Mouse (Mus musculus) forebrain, postnatal 0 days (tissue): Measurements from ENCODE around the gene Lrrc30. TPM values are rescaled to one million over a fixed set of nuclear protein-coding genes. Genes with fewer than 3 reads are reported as not detected.

Experiments used
- ATAC-seq: fragments of 200-750 bp; cut with Nextera tagmentation; 2 replicates; pipeline ENCODE4 v1.8.0; 2017; ENCODE audit warnings: mild to moderate bottlenecking, moderate library complexity
- DNase-seq: peaks from one replicate; pipeline ENCODE4 v3.0.0-alpha.2; 2015
- H3K27ac ChIP-seq: fragments of 300-500 bp; sonication (generic); 2 replicates; pipeline ENCODE4 v1.5.1; 2014; ENCODE audit warnings: low read depth, mild to moderate bottlenecking, antibody characterized with exemption, low read length, moderate library complexity, mixed read lengths
- H3K27me3 ChIP-seq: fragments of 300-500 bp; sonication (generic); 2 replicates; pipeline ENCODE4 v1.6.1; 2014; ENCODE audit warnings: mild to moderate bottlenecking, low read length, mixed read lengths; ENCODE audit not compliant: insufficient read depth
- H3K36me3 ChIP-seq: fragments of 300-500 bp; sonication (generic); 2 replicates; pipeline ENCODE4 v1.6.1; 2014; ENCODE audit warnings: mild to moderate bottlenecking, moderate library complexity; ENCODE audit not compliant: insufficient read depth
- H3K4me1 ChIP-seq: fragments of 300-500 bp; sonication (generic); 2 replicates; pipeline ENCODE4 v1.6.1; 2014; ENCODE audit warnings: antibody characterized with exemption; ENCODE audit not compliant: insufficient read depth
- H3K4me2 ChIP-seq: fragments of 300-500 bp; sonication (generic); 2 replicates; pipeline ENCODE4 v1.6.1; 2014; ENCODE audit warnings: low read depth, mild to moderate bottlenecking, moderate library complexity
- H3K4me3 ChIP-seq: fragments of 300-500 bp; sonication (generic); 2 replicates; pipeline ENCODE4 v1.5.1; 2014; ENCODE audit warnings: low read depth, low read length, mixed read lengths
- H3K9ac ChIP-seq: fragments of 300-500 bp; sonication (generic); 2 replicates; pipeline ENCODE4 v1.6.1; 2014; ENCODE audit warnings: mild to moderate bottlenecking
- H3K9me3 ChIP-seq: fragments of 300-500 bp; sonication (generic); 2 replicates; pipeline ENCODE4 v1.6.1; 2016; ENCODE audit warnings: low read length
- CTCF ChIP-seq: sonication (generic); IDR thresholded peaks from 2 replicates; pipeline ENCODE4 v1.5.1; 2016; ENCODE audit warnings: antibody characterized with exemption, control low read depth, low read depth
- WGBS: fragments of 180-500 bp; shearing (Covaris S2); extraction: QIAGEN DNeasy Blood & Tissue Kit; methylation state at CpG from one replicate; pipeline ENCODE4 v1.1.7; 2014; 5-methylcytosine and 5-hydroxymethylcytosine counted together
- polyA plus RNA-seq: library from polyadenylated mRNA; unstranded; fragments of >200 nt; fragmentation: Nextera tagmentation; extraction: Ambion mirVana; gene quantifications from 2 replicates; pipeline ENCODE4 v1.2.1, GENCODE M21; 2015
- total RNA-seq: library from RNA; depleted of rRNA; stranded (reverse); fragments of >200 nt; gene quantifications from 2 replicates; pipeline ENCODE4 v1.2.3, GENCODE M21; 2014; rRNA removed

Gene Lrrc30
- not detected in 2 replicates for total RNA-seq
- polyA plus RNA-seq = not detected in 2 replicates

- no peak within 1 kb of the TSS for H3K27ac ChIP-seq
- no peak within 1 kb of the TSS for H3K4me2 ChIP-seq
- WGBS = 84% methylated on average over 13 of the region's 13 CpGs
- no peak within 1 kb of the TSS for H3K4me3 ChIP-seq
- no peaks in the 10 kb centered on the region for H3K27me3 ChIP-seq
- no peaks in the 10 kb centered on the region for H3K4me1 ChIP-seq
- no peak within 1 kb of the TSS for H3K9ac ChIP-seq
- no peak for TF ChIP-seq CTCF
- H3K9me3 ChIP-seq = no peaks in the 10 kb centered on the region
- ATAC-seq = no peak
- no peak for DNase-seq
- no peaks in the 10 kb centered on the region for H3K36me3 ChIP-seq
Measured at GRCm38 (mm10) chr17:67632676-67633339, at the start of gene Lrrc30. Gene Lrrc30 (minus strand): TSS chr17:67632723.

GRCm38 (mm10) chr17:67681084-67681483 lies 48.6 kb upstream of the Lrrc30 start:
- no peak for ATAC-seq
- Histone ChIP-seq H3K36me3 (no peaks in the 10 kb centered on the region), H3K9ac (no peak overlapping the region), H3K4me2 (no peak overlapping the region), H3K4me3 (no peak overlapping the region), H3K27me3 (no peaks in the 10 kb centered on the region), H3K4me1 (no peaks in the 10 kb centered on the region), H3K9me3 (no peaks in the 10 kb centered on the region), H3K27ac (no peak overlapping the region)
- no peak for TF ChIP-seq CTCF
- DNase-seq = no peak
- 78% methylated on average over 6 of the region's 6 CpGs for WGBS

- Histone ChIP-seq H3K27ac (no peak overlapping the region), H3K4me1 (no peaks in the 10 kb centered on the region), H3K4me2 (no peak overlapping the region), H3K27me3 (no peaks in the 10 kb centered on the region), H3K4me3 (no peak overlapping the region), H3K36me3 (no peaks in the 10 kb centered on the region), H3K9ac (no peak overlapping the region), H3K9me3 (no peaks in the 10 kb centered on the region)
- WGBS = 86% methylated on average over 1 of the region's 1 CpGs
- ATAC-seq (no peak), DNase-seq (no peak)
- TF ChIP-seq CTCF = no peak
Measured at GRCm38 (mm10) chr17:67678576-67678975, 46.1 kb upstream of the Lrrc30 start.

DNA sequence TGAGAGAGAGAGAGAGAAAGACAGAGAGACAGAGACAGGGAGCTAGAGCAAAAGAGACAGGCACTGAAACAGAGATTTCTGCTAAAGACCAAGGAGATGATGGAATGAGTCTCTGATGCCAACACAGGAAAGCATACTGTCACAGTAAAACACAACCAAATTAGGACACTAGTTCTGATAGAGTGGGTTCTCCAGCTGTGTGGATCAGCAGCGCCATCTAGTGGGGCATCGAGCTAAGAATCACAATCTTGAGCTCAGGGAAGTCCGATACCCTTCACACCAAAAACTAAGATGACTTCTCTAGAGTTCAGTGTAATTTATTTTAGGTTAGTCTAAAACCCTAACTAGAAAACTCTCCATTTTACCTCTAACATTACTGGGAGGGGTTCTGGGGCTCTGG lies 35.5 kb upstream of the Lrrc30 start:
- no peaks in the 10 kb centered on the region for H3K36me3 ChIP-seq
- peak; percentile 93 for TF ChIP-seq CTCF
- DNase-seq (peak; percentile 88), ATAC-seq (peak; percentile 79)
- H3K27me3 ChIP-seq = no peaks in the 10 kb centered on the region; the same call in 1 of the 2 replicates
- no peaks in the 10 kb centered on the region for H3K9me3 ChIP-seq
- H3K4me2 ChIP-seq = no peak overlapping the region
- H3K27ac ChIP-seq = no peak overlapping the region
- H3K4me3 ChIP-seq = no peak overlapping the region
- H3K4me1 ChIP-seq = no peaks in the 10 kb centered on the region
- no peak overlapping the region for H3K9ac ChIP-seq
- 7% methylated on average over 3 of the region's 3 CpGs for WGBS

- no peak overlapping the region for H3K27ac ChIP-seq
- no peak overlapping the region for H3K4me3 ChIP-seq
- H3K9ac ChIP-seq = no peak overlapping the region
- H3K9me3 ChIP-seq = no peaks in the 10 kb centered on the region
- H3K27me3 ChIP-seq = no peaks in the 10 kb centered on the region; the same call in 1 of the 2 replicates
- no peaks in the 10 kb centered on the region for H3K36me3 ChIP-seq
- no peak overlapping the region for H3K4me2 ChIP-seq
- DNase-seq = no peak
- no peak for ATAC-seq
- H3K4me1 ChIP-seq = no peaks in the 10 kb centered on the region
- TF ChIP-seq CTCF = no peak
- 75% methylated on average over 5 of the region's 5 CpGs for WGBS
Measured at GRCm38 (mm10) chr17:67666981-67667380, 34.5 kb upstream of the Lrrc30 start.

- Histone ChIP-seq H3K4me2 (no peak overlapping the region), H3K36me3 (no peaks in the 10 kb centered on the region), H3K9ac (no peak overlapping the region), H3K9me3 (no peaks in the 10 kb centered on the region), H3K4me3 (no peak overlapping the region), H3K27me3 (no peaks in the 10 kb centered on the region; the same call in 1 of the 2 replicates), H3K4me1 (no peaks in the 10 kb centered on the region), H3K27ac (no peak overlapping the region)
- DNase-seq = no peak
- TF ChIP-seq CTCF = no peak
- no peak for ATAC-seq
- 69% methylated on average over 3 of the region's 3 CpGs for WGBS
Measured at GRCm38 (mm10) chr17:67664299-67664698, 31.8 kb upstream of the Lrrc30 start.

DNA sequence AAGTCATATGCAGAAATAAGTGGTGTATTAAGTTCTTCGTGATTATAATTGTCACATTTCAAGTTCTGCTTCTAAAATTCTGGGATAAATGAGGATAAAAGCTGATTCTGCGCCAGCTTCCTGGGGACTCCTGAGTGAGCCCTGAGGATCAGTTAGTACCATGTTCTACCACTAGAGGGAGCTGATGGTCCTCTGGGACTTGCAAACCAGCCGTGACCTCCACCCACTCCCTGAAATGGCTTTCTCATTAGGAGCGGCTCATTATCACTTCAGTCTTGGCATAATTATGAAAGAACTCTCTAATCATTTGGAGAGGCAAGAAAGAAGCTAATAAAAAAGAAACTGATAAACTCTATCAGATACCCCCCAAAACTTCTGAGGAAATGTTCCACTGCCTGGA lies 19.0 kb upstream of the Lrrc30 start:
- Histone ChIP-seq H3K9me3 (no peaks in the 10 kb centered on the region), H3K27ac (no peak overlapping the region), H3K9ac (no peak overlapping the region), H3K4me2 (no peak overlapping the region), H3K4me1 (no peaks in the 10 kb centered on the region), H3K27me3 (no peaks in the 10 kb centered on the region), H3K36me3 (no peaks in the 10 kb centered on the region), H3K4me3 (no peak overlapping the region)
- DNase-seq (peak; percentile 78), ATAC-seq (peak; percentile 60; the same call in 1 of the 2 replicates)
- WGBS = 4% methylated on average over 4 of the region's 4 CpGs
- TF ChIP-seq CTCF = peak; percentile 86
